Mouse (Mus musculus) layer of hippocampus, adult 2 months (tissue): ENCODE measurements at regions not wholly inside any gene's neighbourhood (a gene's known extent, or its start where the extent isn't known, plus 50 kb on each side); places are given as distances from the start of the nearest gene placed in this dataset.
A peak's percentile ranks its signal among the peaks of the same experiment; 100 is the strongest.

ENCODE experiments used
- DNase-seq, 2 experiments: peaks; one replicate each; pipeline ENCODE4 v3.0.0; 2022; ENCODE audit warnings: low spot score in 2 of 2
- H3K27ac ChIP-seq: fragments of 200-600 bp; 2 replicates; pipeline ENCODE4 v1.8.1; 2022
- H3K4me3 ChIP-seq: fragments of 200-600 bp; 2 replicates; pipeline ENCODE4 v1.8.1; 2022; ENCODE audit warnings: mild to moderate bottlenecking
- CTCF ChIP-seq: fragments of 200-600 bp; conservative IDR thresholded peaks from 2 replicates; pipeline ENCODE4 v1.8.1; 2022; ENCODE audit warnings: antibody characterized with exemption, mild to moderate bottlenecking, moderate library complexity

- no peak overlapping the region for H3K27ac ChIP-seq
- no peak for DNase-seq
- TF ChIP-seq CTCF, result no peak
- no peak overlapping the region for H3K4me3 ChIP-seq
Observed at GRCm38 (mm10) chr6:51736051-51736450, 212.3 kb downstream of the Snx10 start.

- no peak for TF ChIP-seq CTCF
- DNase-seq, result no peak
- H3K27ac ChIP-seq, result no peak overlapping the region
- peak overlapping the region; percentile 33; the same call in 1 of the 2 replicates for H3K4me3 ChIP-seq
Observed at GRCm38 (mm10) chr6:51743105-51743660, 219.5 kb downstream of the Snx10 start.

- no peak for DNase-seq
- Histone ChIP-seq H3K27ac (no peak overlapping the region), H3K4me3 (no peak overlapping the region)
- no peak for TF ChIP-seq CTCF
Observed at GRCm38 (mm10) chr6:51744607-51745006, 220.9 kb downstream of the Snx10 start.

DNA sequence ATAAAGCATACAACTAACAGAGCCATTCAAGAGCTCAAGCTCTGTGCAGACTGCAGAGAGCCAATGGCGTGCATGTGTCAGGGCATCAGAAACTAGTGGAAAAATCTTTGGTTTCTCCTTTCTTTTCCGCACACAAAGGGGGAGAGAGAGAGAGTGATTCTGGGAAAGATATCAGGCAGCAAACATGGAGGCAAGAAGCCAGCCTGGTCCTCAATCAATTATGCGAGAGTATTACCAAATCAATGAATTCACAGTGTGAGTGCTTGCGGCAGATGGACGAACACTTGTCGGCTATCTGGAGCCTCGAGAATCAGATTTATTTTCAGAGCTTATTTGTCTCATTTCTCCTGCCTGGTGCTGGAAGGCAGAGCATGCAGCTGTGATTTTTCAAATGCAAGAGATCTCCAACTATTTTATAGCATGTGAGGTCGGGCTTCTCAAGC lies 230.6 kb downstream of the Snx10 start:
- Histone ChIP-seq H3K27ac (peak overlapping the region; percentile 80), H3K4me3 (no peak overlapping the region)
- no peak for TF ChIP-seq CTCF
- DNase-seq, result peak; percentile 70 to 81

- Histone ChIP-seq H3K27ac (no peak overlapping the region), H3K4me3 (no peak overlapping the region)
- no peak for TF ChIP-seq CTCF
- DNase-seq, result no peak
Observed at GRCm38 (mm10) chr6:51757131-51757530, 233.4 kb downstream of the Snx10 start.

DNA sequence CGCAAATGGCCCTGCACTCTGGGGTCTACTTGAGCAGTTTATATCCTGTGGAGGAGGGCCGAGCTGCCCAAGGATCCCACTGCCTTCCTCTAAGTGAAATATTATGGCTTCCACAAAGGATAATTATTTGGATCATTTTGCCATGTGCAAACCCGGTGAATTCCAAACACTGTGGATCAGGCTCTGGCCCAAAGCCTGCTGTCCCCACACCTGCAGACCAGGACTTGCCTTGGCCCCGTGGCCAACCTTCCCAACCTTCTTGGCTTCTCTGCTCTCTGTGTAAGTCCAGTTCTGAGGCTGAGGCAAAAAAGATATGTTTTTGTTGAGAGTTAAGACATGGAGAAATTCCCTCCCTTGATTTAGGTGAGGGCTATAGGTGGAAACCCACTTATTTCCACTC lies 234.0 kb downstream of the Snx10 start:
- no peak overlapping the region for H3K4me3 ChIP-seq
- DNase-seq, result no peak
- TF ChIP-seq CTCF, result no peak
- H3K27ac ChIP-seq, result no peak overlapping the region

DNA sequence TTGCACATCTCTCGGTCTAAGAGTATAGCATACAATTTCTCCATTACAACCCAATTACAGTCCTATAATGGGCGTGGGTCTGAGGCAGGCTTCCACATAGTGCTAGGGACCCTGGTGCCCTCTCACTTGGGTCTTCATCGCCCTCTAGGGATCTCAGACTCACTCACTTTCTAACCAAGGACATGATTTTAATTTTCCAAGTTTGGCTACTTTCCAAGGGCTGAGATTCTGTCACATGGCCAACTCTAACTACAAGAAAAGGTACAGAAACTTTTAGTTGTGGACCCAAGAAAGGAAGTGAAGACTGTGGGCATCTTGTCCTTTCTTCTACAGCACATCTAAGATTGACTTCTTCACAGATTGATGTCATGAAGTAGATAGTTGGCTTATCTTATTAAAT lies 235.1 kb downstream of the Snx10 start:
- no peak for DNase-seq
- H3K27ac ChIP-seq, result no peak overlapping the region
- TF ChIP-seq CTCF, result 0 out of 2 replicates have a peak, but pooled peaks have one; percentile 6
- no peak overlapping the region for H3K4me3 ChIP-seq

- H3K4me3 ChIP-seq, result no peak overlapping the region
- DNase-seq, result no peak
- no peak for TF ChIP-seq CTCF
- H3K27ac ChIP-seq, result no peak overlapping the region
Observed at GRCm38 (mm10) chr6:51760372-51760771, 236.7 kb downstream of the Snx10 start.

DNA sequence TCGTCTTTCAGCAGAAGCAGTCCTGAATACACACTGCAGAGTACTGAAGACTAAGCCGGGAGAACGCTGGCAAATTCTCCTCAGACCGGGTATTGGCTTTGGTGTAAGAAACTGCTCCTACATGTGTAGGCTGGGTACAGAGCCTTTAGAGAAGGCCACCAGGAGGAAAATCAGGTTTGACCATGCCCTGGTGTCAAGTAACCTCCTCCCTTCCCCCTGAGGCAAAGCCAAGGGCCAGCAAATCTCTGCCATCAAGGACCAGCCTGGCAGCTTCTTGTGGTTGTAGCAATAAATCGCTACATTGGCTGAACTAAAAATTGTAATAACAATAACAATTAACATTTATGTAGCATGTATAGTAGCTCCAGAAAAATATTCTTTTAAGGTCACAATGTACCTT lies 237.8 kb downstream of the Snx10 start:
- H3K4me3 ChIP-seq, result no peak overlapping the region
- no peak for TF ChIP-seq CTCF
- H3K27ac ChIP-seq, result no peak overlapping the region
- DNase-seq, result no peak

- TF ChIP-seq CTCF, result no peak
- DNase-seq, result no peak
- Histone ChIP-seq H3K27ac (no peak overlapping the region), H3K4me3 (no peak overlapping the region)
Observed at GRCm38 (mm10) chr6:51766482-51766881, 242.8 kb downstream of the Snx10 start.

DNA sequence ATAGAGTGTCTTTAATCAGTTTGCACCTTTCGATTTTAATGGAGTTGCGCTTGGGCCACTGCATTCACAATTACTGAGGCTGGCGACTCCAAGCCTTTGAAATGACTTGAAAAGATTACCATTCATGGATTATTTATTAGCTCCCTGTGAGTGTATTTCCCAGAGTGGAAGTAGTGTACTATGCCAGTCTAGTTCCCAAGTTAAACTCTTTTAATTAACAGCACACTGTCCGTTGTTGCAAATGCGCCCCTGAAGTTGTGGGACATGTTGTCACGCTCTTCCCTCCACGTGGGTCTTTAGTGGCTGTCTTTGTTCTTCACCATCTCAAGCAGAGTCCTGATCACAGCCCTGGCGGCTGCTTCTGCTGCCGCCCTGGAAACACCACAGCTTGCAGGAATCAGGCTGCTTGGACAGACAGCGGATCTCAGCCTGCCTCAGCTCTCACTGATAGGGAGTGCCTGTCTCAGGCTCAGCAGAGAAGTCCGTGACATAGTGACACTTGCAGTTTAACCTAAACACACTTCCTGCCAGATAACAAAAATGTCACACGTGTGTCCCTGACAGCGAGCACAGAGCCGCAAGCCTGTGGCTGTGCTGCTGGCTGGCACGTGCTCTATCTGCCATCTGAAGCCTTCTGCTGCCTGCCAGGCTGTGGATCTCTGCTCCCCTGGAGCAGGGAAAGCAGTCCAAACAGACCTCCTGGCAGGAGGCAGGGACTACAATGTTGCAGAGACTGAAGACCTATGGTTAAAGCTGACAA lies 244.1 kb downstream of the Snx10 start:
- peak; percentile 16 to 50 for DNase-seq
- peak overlapping the region; percentile 46 for H3K27ac ChIP-seq
- no peak; the same call in 1 of the 2 replicates for TF ChIP-seq CTCF
- peak overlapping the region; percentile 43 for H3K4me3 ChIP-seq

- no peak for TF ChIP-seq CTCF
- Histone ChIP-seq H3K27ac (no peak overlapping the region), H3K4me3 (no peak overlapping the region)
- no peak for DNase-seq
Observed at GRCm38 (mm10) chr6:51771001-51771400, 241.3 kb downstream of the Skap2 start.

- H3K4me3 ChIP-seq, result no peak overlapping the region
- no peak for DNase-seq
- no peak for TF ChIP-seq CTCF
Observed at GRCm38 (mm10) chr6:51771424-51771823, 240.9 kb downstream of the Skap2 start.

DNA sequence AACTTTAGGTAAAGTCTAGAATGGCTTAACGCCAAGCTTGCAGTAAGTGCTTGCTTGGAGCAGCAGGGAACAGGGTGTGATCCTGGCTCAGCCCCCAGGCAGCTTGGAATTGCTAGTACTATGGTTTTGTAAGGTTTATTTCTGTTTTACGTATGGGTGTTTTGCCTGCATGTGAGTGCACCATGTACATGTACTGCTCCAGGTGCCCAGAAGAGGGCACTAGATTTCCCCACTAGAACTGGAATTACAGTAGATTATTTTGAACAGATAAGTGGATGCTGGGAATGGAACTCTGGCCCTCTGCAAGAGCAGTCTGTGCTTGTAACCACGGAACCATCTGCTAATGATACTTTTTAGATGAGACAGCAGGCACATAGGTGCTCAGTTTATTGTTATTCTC lies 237.6 kb downstream of the Skap2 start:
- Histone ChIP-seq H3K27ac (no peak overlapping the region), H3K4me3 (no peak overlapping the region)
- TF ChIP-seq CTCF, result peak; percentile 68
- DNase-seq, result no peak

More at GRCm38 (mm10) chr6:51771424-51771823, 240.9 kb downstream of the Skap2 start:
- H3K27ac ChIP-seq, result no peak overlapping the region
